Mouse (Mus musculus) erythroblast, adult 5-6 weeks (primary cell): ENCODE measurements around the gene Tlr9. TPM values are rescaled to one million over a fixed set of nuclear protein-coding genes. Genes with fewer than 3 reads are reported as not detected.

ENCODE experiments used
- ATAC-seq: replicated peaks from 2 replicates; pipeline ENCODE4 v1.8.0; 2016; ENCODE audit warnings: moderate number of reproducible peaks, mild to moderate bottlenecking, moderate TSS enrichment, inconsistent platforms; ENCODE audit not compliant: poor library complexity, low FRiP score, severe bottlenecking
- total RNA-seq, 2 experiments: library from RNA; stranded (forward) in 1 of 2; stranded (reverse) in 1 of 2; fragments of 150-400 nt in 1 of 2; fragments of 200-764, 138-1000 nt in 1 of 2; gene quantifications; 2 replicates each; pipeline versions ENCODE4 v1.2.3 to v1.2.4; 2015 to 2017; ENCODE audit warnings: low replicate concordance in 2 of 2

Tlr9 gene
- total RNA-seq, 2 experiments from 2014 or later = 1.9 to 6.1 TPM

DNA sequence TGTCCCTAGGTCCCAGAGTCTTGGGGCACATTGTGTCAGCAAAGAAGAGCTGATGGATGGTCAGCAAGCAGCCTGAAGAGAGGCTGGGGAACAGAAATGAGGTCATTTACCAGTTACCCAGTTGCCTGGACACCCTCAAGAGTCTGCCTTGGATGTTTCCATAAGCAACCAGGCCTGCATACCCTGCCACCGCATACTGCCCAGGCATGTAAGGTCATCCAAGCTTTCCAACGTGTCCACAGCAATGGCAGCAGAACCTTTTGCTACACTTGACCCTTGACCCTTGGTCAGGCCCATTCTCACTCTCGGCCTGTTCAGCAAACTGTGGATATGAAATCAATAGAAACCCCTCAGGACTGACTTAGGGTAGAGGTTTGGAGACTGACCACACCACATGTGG lies 39.1 kb downstream of the Tlr9 start:
- no peak for ATAC-seq

DNA sequence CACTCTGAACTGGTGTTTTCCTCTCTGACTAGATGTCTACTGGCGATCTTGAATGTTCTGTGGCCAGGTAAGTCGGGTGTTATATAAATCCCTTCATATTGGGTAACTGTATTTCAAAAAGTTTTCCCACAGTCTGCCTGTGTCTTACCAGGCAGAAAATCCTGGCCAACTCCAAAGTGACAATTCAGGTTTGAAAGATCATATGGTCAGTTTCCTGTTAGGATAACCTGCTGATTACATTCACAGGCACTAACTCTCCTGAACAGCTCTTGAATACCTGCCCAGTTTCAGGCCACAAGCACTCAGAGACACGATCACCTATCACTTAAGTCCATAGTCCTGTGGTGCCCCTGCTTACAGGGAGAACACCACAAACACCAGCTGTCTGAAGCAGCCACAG lies 39.7 kb downstream of the Tlr9 start:
- ATAC-seq = no peak

- no peak for ATAC-seq
These were observed 41.1 kb downstream of the Tlr9 start for GRCm38 (mm10) chr9:106263381-106263924.

GRCm38 (mm10) chr9:106265358-106266075 lies 43.1 kb downstream of the Tlr9 start:
- ATAC-seq = no peak

- no peak for ATAC-seq
These were observed 44.7 kb downstream of the Tlr9 start for GRCm38 (mm10) chr9:106266936-106267657.

GRCm38 (mm10) chr9:106268421-106268820 lies 46.0 kb downstream of the Tlr9 start:
- 0 out of 2 replicates have a peak, but pooled peaks have one; percentile 31 for ATAC-seq

- no peak for ATAC-seq
These were observed 46.8 kb downstream of the Tlr9 start for GRCm38 (mm10) chr9:106269076-106269788.

GRCm38 (mm10) chr9:106269879-106270278 lies 47.5 kb downstream of the Tlr9 start:
- no peak for ATAC-seq

GRCm38 (mm10) chr9:106270656-106271055 lies 48.3 kb downstream of the Tlr9 start:
- ATAC-seq = no peak

DNA sequence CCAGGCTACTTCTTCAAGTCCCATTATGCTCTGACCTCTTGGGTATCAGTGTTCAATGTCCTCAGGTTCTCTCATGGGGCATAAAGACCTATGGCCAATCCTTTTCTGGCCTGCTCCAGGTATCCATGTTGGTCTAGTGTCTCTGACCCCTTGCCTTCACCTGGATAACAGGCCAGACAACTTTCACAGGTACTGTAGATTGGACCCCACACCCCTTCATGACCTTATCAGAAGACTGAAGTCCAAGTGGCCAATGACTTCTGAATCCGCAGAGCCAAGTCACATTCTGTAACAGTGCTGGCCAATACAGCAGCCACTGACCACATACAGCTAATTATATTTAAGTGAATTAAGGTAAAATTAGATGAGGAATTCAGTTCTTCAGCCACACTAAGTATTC lies 49.9 kb downstream of the Tlr9 start:
- ATAC-seq = no peak

DNA sequence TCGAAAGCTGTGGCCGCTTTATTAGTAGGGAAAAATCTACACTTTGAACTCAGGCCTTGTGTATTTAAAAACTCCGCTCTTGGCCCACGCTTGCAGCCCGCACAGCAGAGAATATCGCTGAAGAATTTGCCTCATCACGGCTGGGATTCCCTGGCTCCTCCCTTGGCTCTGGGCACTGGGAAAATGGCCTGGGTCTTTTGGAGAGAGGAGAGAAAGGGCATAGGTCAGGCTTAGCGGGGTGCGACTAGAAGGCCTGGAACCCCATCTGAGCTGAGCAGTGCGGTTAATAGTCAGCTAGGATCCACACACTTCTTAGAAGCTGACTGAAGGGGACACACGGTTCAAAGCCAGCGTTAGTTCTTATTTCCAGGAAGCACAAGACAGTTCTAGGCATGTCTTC lies 50.9 kb downstream of the Tlr9 start:
- ATAC-seq = no peak

DNA sequence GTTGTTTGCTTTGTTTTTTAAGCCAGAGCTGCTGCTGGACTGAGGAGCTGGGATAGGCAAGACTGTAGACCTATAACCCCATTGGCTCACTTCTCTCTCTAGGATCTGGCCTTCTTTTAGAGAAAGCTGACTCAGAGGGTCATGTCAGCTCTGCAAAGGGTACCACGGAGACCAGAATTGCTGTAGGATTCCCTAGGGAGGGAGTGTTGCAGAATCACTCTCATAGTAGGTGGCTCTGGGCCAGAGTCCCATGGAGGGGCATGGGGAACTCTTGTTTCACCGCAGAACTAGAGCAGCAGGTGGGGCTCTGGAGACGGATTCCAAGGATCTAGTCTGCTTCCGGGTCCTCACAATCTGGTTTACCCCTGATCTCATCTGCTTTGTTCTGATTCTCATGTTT lies 51.4 kb downstream of the Tlr9 start:
- ATAC-seq = no peak

DNA sequence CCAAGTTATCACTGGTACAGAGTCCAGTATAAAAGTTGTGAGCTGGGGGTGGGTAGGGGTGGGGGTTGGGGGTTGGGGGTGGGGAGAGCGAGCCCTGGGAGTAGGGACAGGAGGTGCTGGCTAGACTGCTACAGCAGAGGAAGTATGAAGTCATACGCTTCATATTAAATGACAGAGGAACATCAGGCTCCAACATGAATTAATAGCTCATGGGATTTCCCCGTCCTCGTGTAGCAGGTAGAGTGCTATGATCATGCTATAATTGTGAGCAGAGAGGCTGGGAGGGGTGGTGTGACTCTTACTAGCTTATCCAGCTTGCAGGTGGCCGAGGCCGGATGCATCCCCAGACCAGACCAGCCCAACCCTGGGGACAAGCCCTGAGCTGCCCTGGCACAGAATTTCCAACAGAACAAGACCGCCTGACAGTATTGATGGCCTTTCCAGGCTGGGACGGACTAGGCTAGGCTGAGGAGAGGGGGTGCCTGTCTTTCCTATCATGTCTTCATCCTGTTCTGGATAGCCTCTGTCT lies 52.3 kb downstream of the Tlr9 start:
- ATAC-seq = no peak

GRCm38 (mm10) chr9:106275806-106276205 lies 53.4 kb downstream of the Tlr9 start:
- ATAC-seq = no peak

Other genes with a start within 250 kb of the Tlr9 start
- not detected in 2 replicates for gene Col6a4, start 125.8 kb upstream of the Tlr9 start, total RNA-seq (2015; ENCODE audit: low replicate concordance)
- not detected in 2 replicates for gene Col6a4, start 125.8 kb upstream of the Tlr9 start, total RNA-seq (2017; ENCODE audit: low replicate concordance)
- gene Glyctk, start 64.5 kb upstream of the Tlr9 start, total RNA-seq (2015; ENCODE audit: low replicate concordance) = 0.84 TPM in 1 of 2 replicates, not detected in the other
- gene Glyctk, start 64.5 kb upstream of the Tlr9 start, total RNA-seq (2017; ENCODE audit: low replicate concordance) = 0.60 TPM in 1 of 2 replicates, not detected in the other
- gene Wdr82, start 51.7 kb upstream of the Tlr9 start, total RNA-seq (2015; ENCODE audit: low replicate concordance) = 16.5 and 18.6 TPM in 2 replicates
- 19.7 and 23.3 TPM in 2 replicates for gene Wdr82, start 51.7 kb upstream of the Tlr9 start, total RNA-seq (2017; ENCODE audit: low replicate concordance)
- 6.9 and 11.7 TPM in 2 replicates for gene Ppm1m, start 22.9 kb upstream of the Tlr9 start, total RNA-seq (2015; ENCODE audit: low replicate concordance)
- 9.0 and 17.0 TPM in 2 replicates for gene Ppm1m, start 22.9 kb upstream of the Tlr9 start, total RNA-seq (2017; ENCODE audit: low replicate concordance)
- 11.7 and 20.5 TPM in 2 replicates for gene Twf2, start 19.5 kb upstream of the Tlr9 start, total RNA-seq (2015; ENCODE audit: low replicate concordance)
- gene Twf2, start 19.5 kb upstream of the Tlr9 start, total RNA-seq (2017; ENCODE audit: low replicate concordance) = 18.5 and 25.8 TPM in 2 replicates
- 72.5 and 82.2 TPM in 2 replicates for gene Alas1, start 26.1 kb downstream of the Tlr9 start, total RNA-seq (2015; ENCODE audit: low replicate concordance)
- gene Alas1, start 26.1 kb downstream of the Tlr9 start, total RNA-seq (2017; ENCODE audit: low replicate concordance) = 51.7 and 126 TPM in 2 replicates
- gene Poc1a, start 58.5 kb downstream of the Tlr9 start, total RNA-seq (2015; ENCODE audit: low replicate concordance) = 3.5 and 4.4 TPM in 2 replicates
- gene Poc1a, start 58.5 kb downstream of the Tlr9 start, total RNA-seq (2017; ENCODE audit: low replicate concordance) = 5.0 and 10.6 TPM in 2 replicates
- 17.5 and 19.9 TPM in 2 replicates for gene Dusp7, start 146.0 kb downstream of the Tlr9 start, total RNA-seq (2015; ENCODE audit: low replicate concordance)
- gene Dusp7, start 146.0 kb downstream of the Tlr9 start, total RNA-seq (2017; ENCODE audit: low replicate concordance) = 3.3 and 4.3 TPM in 2 replicates
- 553 and 845 TPM in 2 replicates for gene Rpl29, start 206.9 kb downstream of the Tlr9 start, total RNA-seq (2015; ENCODE audit: low replicate concordance)
- gene Rpl29, start 206.9 kb downstream of the Tlr9 start, total RNA-seq (2017; ENCODE audit: low replicate concordance) = 192 and 282 TPM in 2 replicates
- 0.77 and 4.2 TPM in 2 replicates for gene Acy1, start 215.7 kb downstream of the Tlr9 start, total RNA-seq (2015; ENCODE audit: low replicate concordance)
- 4.5 and 7.4 TPM in 2 replicates for gene Acy1, start 215.7 kb downstream of the Tlr9 start, total RNA-seq (2017; ENCODE audit: low replicate concordance)
- 2.5 TPM in 1 of 2 replicates, not detected in the other for gene Abhd14b, start 224.9 kb downstream of the Tlr9 start, total RNA-seq (2015; ENCODE audit: low replicate concordance)
- gene Abhd14b, start 224.9 kb downstream of the Tlr9 start, total RNA-seq (2017; ENCODE audit: low replicate concordance) = 0.26 TPM in 1 of 2 replicates, not detected in the other
- gene Abhd14a, start 225.1 kb downstream of the Tlr9 start, total RNA-seq (2015; ENCODE audit: low replicate concordance) = 0.77 and 7.3 TPM in 2 replicates
- 0.84 and 3.2 TPM in 2 replicates for gene Abhd14a, start 225.1 kb downstream of the Tlr9 start, total RNA-seq (2017; ENCODE audit: low replicate concordance)
- not detected in 2 replicates for gene Pcbp4, start 230.7 kb downstream of the Tlr9 start, total RNA-seq (2015; ENCODE audit: low replicate concordance)
- gene Pcbp4, start 230.7 kb downstream of the Tlr9 start, total RNA-seq (2017; ENCODE audit: low replicate concordance) = not detected in 2 replicates
- gene Gpr62, start 243.3 kb downstream of the Tlr9 start, total RNA-seq (2015; ENCODE audit: low replicate concordance) = not detected in 2 replicates
- gene Gpr62, start 243.3 kb downstream of the Tlr9 start, total RNA-seq (2017; ENCODE audit: low replicate concordance) = not detected in 2 replicates